Mouse (Mus musculus) T-helper 1 cell (primary cell): Measurements from ENCODE around the gene Mrps23.

Source experiments
- in situ Hi-C: fragments of 300-600 bp; cut with MboI, MseI; formaldehyde crosslinking; loops from one replicate; pipeline ENCODE4 v1.15.1; 2025; ENCODE audit warnings: high pct_unique_total_duplicates

Mrps23 gene

DNA sequence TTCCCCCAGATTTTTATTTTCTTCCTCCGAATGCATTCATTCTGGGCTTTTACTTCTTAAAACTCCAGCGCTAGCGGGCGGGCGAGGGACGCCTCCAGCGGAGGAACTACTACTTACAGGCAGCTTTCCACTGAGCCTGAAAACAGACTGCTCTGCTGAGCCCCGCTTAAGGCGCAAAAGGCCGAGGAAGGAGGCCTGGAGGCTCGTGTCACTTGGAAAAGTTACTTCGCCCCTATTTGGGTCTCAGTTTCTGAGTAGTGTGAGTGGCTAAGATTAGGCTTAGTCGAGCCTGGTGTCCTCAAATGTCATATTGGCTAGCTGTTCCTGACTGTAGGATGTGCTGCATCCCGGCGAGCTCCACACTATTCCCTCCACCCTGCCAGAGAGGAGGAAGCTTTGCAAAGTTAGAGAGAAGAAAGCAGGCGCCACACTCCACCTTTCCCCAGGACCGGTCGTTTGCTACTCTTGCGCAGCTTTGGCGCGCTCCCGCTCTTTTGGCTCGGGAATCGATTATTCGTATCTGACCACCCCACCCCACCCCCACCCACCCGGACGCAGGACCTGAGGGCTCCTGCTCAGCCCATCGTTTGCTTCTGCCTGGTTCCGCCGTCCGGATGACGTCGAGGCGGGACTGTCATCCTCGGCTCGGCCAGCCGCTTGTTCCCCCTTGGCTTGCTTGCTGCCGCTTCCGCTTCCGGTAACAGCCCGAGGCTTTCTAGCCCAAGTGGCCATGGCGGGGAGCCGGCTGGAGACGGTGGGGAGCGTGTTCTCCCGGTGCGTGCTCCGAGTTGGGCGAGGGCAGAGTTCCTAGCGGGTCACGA lies at the start of gene Mrps23:
Mrps23 (plus strand) TSS at position 677 of the 821 bp plus-strand sequence.
- in situ Hi-C loops: no loop called here

- in situ Hi-C loops: no loop called here
Measured at GRCm38 (mm10) chr11:88154500-88154899, 49.7 kb upstream of the Mrps23 start.

- in situ Hi-C loops: no loop called here
Measured at GRCm38 (mm10) chr11:88155451-88155850, 48.7 kb upstream of the Mrps23 start.

GRCm38 (mm10) chr11:88155998-88156397 lies 48.2 kb upstream of the Mrps23 start:
- in situ Hi-C loops: no loop called here

GRCm38 (mm10) chr11:88156403-88156802 lies 47.8 kb upstream of the Mrps23 start:
- in situ Hi-C loops: no loop called here

DNA sequence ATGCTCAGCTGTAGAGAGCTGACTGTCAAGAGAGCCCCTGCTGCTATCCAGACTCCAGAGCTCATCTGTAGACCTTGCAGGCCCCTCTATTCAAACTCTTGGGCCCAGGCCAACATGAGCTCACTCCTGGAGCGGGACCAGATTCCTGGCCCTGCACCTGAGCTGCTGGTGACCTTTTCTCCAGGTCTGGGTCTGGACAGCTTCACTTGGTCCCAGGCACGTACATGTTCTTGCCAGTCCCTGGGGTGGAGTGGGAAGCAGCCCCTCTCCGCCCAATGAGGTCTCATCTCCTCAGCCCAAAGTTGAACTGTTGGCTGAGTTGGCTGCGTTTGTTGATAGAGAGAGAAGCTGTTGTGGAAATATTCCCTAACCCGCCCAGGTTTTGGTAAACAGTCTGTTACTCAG lies 45.3 kb upstream of the Mrps23 start:
- in situ Hi-C loops: no loop called here

DNA sequence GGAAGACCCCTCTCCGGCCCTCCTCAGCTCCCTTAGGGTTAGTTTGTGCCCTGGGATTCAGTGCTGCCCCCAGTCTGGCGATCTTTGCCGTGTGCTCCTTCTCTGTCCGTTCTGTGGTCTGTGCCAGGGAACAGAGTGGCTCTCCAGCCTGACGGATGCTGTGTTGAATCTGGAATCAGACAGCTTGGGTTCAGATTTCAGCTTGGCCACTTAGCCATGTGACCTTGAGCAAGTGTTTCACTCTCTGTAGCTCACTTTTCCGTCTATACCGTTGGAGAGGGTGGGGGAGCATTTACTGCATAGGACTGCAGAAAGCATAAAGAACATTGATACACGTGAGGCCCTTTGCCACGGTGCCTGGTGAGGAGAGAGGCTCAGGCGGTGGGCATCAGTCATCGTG lies 44.8 kb upstream of the Mrps23 start:
- in situ Hi-C loops: no loop called here

GRCm38 (mm10) chr11:88160316-88160715 lies 43.9 kb upstream of the Mrps23 start:
- in situ Hi-C loops: no loop called here

DNA sequence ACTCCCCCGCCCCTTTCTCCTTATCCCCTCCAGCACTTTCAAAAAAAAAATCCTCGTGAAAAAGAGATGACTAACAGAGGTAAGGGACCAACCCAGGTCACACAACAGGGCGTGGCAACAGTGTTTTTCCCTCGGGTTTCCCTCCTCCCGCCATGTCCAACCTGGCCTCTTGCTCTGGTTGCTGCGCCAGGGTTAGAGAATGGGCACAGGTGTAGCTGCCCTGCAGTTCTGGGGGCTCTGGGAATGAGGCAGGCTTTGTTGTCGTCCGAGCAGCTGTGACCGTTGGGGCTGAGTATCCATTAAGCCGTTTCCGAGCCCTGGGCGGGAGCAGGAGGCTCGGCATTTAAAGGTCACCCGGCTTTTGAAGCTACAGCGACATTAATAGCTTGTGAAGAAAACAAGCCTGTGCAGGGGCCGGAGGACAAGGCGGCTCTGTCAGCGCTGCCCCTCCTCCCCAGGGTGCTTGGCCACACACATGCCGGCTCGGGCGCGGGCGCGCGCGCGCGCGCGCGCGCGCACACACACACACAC lies 43.1 kb upstream of the Mrps23 start:
- in situ Hi-C loops: no loop called here

GRCm38 (mm10) chr11:88161651-88162362 lies 42.4 kb upstream of the Mrps23 start:
- in situ Hi-C loops: no loop called here

GRCm38 (mm10) chr11:88162740-88163139 lies 41.4 kb upstream of the Mrps23 start:
- in situ Hi-C loops: no loop called here

DNA sequence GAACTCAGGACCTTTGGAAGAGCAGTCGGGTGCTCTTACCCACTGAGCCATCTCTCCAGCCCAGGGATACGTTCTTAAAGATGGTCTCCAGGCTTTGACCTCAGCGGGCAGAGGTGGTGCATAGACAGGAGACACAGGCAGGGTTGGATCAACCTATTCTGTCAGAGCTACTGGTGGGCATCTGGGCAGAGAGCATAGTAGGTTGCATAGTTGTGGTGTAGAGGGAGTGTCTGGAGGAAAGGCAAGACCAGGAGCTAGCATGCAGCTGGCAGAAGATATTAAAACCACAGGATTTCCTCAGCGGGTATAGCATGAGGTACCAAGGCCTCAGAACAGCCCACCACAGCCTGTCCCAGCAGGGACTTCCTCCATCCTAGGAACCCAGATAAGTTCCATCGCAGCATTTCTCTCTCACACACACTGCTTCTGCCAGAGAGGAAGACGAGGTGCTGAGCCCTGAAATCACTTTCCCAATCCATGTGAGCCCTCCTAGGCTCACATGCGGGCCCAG lies 39.9 kb upstream of the Mrps23 start:
- in situ Hi-C loops: no loop called here

GRCm38 (mm10) chr11:88164801-88165377 lies 39.3 kb upstream of the Mrps23 start:
- in situ Hi-C loops: no loop called here

DNA sequence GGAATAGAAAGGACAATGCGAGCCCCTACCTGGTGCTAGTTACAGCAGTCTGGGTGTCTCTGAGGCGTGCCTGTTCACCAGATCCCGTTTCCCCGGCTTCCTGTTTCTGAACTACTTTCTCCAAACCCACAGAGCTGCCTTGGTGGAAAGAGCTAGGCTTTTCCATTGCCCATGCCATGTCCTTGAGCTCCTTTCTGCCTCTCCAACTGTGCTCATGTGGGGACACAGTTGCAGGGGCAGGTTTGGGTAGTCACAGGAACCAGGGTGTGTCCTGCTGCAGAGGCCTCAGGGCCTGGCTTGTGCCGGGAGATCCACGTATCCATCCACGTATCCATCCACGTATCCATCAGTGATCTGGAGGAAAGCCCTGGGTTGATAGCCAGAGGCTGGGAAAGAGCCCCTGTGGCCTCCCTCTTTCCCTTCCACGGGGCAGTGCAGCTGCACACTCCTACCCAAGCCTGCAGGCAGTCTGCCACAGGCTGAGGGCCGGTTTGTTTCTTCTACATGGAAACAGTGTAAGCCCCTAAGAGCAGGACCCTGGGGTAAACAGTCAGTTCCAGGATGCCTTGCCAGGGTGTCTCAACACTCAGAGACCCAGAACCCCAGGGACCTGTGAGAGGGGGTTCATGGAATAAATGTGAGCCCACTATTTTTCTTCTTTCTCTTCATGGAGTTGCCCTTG lies 38.4 kb upstream of the Mrps23 start:
- in situ Hi-C loops: no loop called here

DNA sequence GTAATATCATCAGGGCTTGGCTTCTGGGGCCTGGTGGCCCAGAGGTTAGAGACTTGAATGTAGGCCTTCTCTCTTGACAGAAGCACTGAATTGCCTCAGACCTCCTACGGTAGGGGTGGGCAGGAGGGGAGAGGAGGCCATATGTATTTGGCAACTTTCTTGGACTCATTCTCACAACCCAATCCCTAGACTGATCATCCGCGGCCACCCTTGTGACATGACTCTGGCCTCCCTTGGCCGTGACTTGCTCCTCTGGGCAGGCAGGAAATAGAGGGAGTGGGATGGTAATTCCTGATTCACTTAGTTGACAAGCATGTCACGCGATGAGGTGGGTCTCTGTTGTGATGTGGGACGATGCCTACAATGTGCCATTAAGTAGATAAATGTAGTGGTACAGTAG lies 37.7 kb upstream of the Mrps23 start:
- in situ Hi-C loops: no loop called here

GRCm38 (mm10) chr11:88168611-88169010 lies 35.6 kb upstream of the Mrps23 start:
- in situ Hi-C loops: no loop called here

- in situ Hi-C loops: no loop called here
Measured at GRCm38 (mm10) chr11:88169531-88170040, 34.6 kb upstream of the Mrps23 start.

DNA sequence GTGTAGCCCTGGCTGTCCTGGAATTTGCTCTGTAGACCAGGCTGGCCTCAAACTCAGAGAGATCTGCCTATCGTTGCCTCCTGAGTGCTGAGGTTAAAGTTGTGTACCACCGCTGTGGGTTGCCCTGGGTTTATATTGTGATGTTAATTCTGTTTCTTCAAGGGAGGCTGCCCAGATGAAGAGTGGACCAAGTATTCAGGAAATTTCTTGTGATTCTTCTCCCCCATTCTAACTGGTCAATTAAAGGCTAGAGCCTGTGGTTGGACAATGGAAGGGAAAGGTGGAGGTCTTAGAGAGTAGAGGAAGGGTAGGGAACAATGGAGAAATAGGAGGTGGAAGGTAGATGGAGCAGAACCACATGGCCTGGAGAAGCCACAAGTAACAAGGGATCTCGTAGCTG lies 33.6 kb upstream of the Mrps23 start:
- in situ Hi-C loops: no loop called here

- in situ Hi-C loops: no loop called here
Measured at GRCm38 (mm10) chr11:88171876-88172442, 32.2 kb upstream of the Mrps23 start.

- in situ Hi-C loops: no loop called here
Measured at GRCm38 (mm10) chr11:88172601-88173325, 31.4 kb upstream of the Mrps23 start.
